Mouse (Mus musculus): ENCODE data around the gene Olfr613. TPM values are rescaled to one million over a fixed set of nuclear protein-coding genes. Genes with fewer than 3 reads are reported as not detected.

Olfr613 gene
- polyA plus RNA-seq, 1 experiment from 2014 or later = not detected

Small RNAs within 50 kb of the gene (microRNA-seq; reads per million reads assigned to microRNA genes)
- not detected for gene Gm26506

Other genes starting within 250 kb of the Olfr613 start
- not detected in 2 replicates for gene Olfr596, start 242.4 kb upstream of the Olfr613 start, polyA plus RNA-seq (2014; fragmentation: Nextera tagmentation; extraction: Ambion mirVana)
- not detected in 2 replicates for gene Olfr597, start 231.8 kb upstream of the Olfr613 start, polyA plus RNA-seq (2014; fragmentation: Nextera tagmentation; extraction: Ambion mirVana)
- gene Olfr598, start 224.5 kb upstream of the Olfr613 start, polyA plus RNA-seq (2014; fragmentation: Nextera tagmentation; extraction: Ambion mirVana) = not detected in 2 replicates
- not detected in 2 replicates for gene Olfr599, start 212.2 kb upstream of the Olfr613 start, polyA plus RNA-seq (2014; fragmentation: Nextera tagmentation; extraction: Ambion mirVana)
- not detected in 2 replicates for gene Olfr600, start 198.4 kb upstream of the Olfr613 start, polyA plus RNA-seq (2014; fragmentation: Nextera tagmentation; extraction: Ambion mirVana)
- not detected in 2 replicates for gene Olfr601, start 185.4 kb upstream of the Olfr613 start, polyA plus RNA-seq (2014; fragmentation: Nextera tagmentation; extraction: Ambion mirVana)
- gene Olfr603, start 161.9 kb upstream of the Olfr613 start, polyA plus RNA-seq (2014; fragmentation: Nextera tagmentation; extraction: Ambion mirVana) = not detected in 2 replicates
- gene Usp17lc, start 133.0 kb upstream of the Olfr613 start, polyA plus RNA-seq (2014; fragmentation: Nextera tagmentation; extraction: Ambion mirVana) = not detected in 2 replicates
- not detected in 2 replicates for gene Olfr605, start 102.6 kb upstream of the Olfr613 start, polyA plus RNA-seq (2014; fragmentation: Nextera tagmentation; extraction: Ambion mirVana)
- not detected in 2 replicates for gene Olfr606, start 99.0 kb upstream of the Olfr613 start, polyA plus RNA-seq (2014; fragmentation: Nextera tagmentation; extraction: Ambion mirVana)
- not detected in 2 replicates for gene Olfr607, start 83.9 kb upstream of the Olfr613 start, polyA plus RNA-seq (2014; fragmentation: Nextera tagmentation; extraction: Ambion mirVana)
- gene Olfr608, start 78.2 kb upstream of the Olfr613 start, polyA plus RNA-seq (2014; fragmentation: Nextera tagmentation; extraction: Ambion mirVana) = not detected in 2 replicates
- gene Olfr609, start 50.0 kb upstream of the Olfr613 start, polyA plus RNA-seq (2014; fragmentation: Nextera tagmentation; extraction: Ambion mirVana) = not detected in 2 replicates
- not detected in 2 replicates for gene Olfr610, start 36.0 kb upstream of the Olfr613 start, polyA plus RNA-seq (2014; fragmentation: Nextera tagmentation; extraction: Ambion mirVana)
- gene Olfr611, start 27.2 kb upstream of the Olfr613 start, polyA plus RNA-seq (2014; fragmentation: Nextera tagmentation; extraction: Ambion mirVana) = not detected in 2 replicates
- not detected in 2 replicates for gene Olfr612, start 5.4 kb upstream of the Olfr613 start, polyA plus RNA-seq (2014; fragmentation: Nextera tagmentation; extraction: Ambion mirVana)
- not detected in 2 replicates for gene Olfr615, start 8.0 kb downstream of the Olfr613 start, polyA plus RNA-seq (2014; fragmentation: Nextera tagmentation; extraction: Ambion mirVana)
- not detected in 2 replicates for gene Olfr616, start 21.1 kb downstream of the Olfr613 start, polyA plus RNA-seq (2014; fragmentation: Nextera tagmentation; extraction: Ambion mirVana)
- gene Olfr617, start 25.0 kb downstream of the Olfr613 start, polyA plus RNA-seq (2014; fragmentation: Nextera tagmentation; extraction: Ambion mirVana) = not detected in 2 replicates
- gene Olfr618, start 42.0 kb downstream of the Olfr613 start, polyA plus RNA-seq (2014; fragmentation: Nextera tagmentation; extraction: Ambion mirVana) = not detected in 2 replicates
- gene Olfr619, start 52.5 kb downstream of the Olfr613 start, polyA plus RNA-seq (2014; fragmentation: Nextera tagmentation; extraction: Ambion mirVana) = not detected in 2 replicates
- not detected in 2 replicates for gene Olfr620, start 64.5 kb downstream of the Olfr613 start, polyA plus RNA-seq (2014; fragmentation: Nextera tagmentation; extraction: Ambion mirVana)
- gene Olfr622, start 94.6 kb downstream of the Olfr613 start, polyA plus RNA-seq (2014; fragmentation: Nextera tagmentation; extraction: Ambion mirVana) = not detected in 2 replicates
- gene Olfr623, start 115.6 kb downstream of the Olfr613 start, polyA plus RNA-seq (2014; fragmentation: Nextera tagmentation; extraction: Ambion mirVana) = not detected in 2 replicates
- 0.03 TPM in 1 of 2 replicates, not detected in the other for gene Olfr624, start 123.1 kb downstream of the Olfr613 start, polyA plus RNA-seq (2014; fragmentation: Nextera tagmentation; extraction: Ambion mirVana)
- not detected in 2 replicates for gene Olfr625-ps1, start 134.6 kb downstream of the Olfr613 start, polyA plus RNA-seq (2014; fragmentation: Nextera tagmentation; extraction: Ambion mirVana)
- not detected in 2 replicates for gene Olfr243, start 166.6 kb downstream of the Olfr613 start, polyA plus RNA-seq (2014; fragmentation: Nextera tagmentation; extraction: Ambion mirVana)
- not detected in 2 replicates for gene Olfr628, start 182.3 kb downstream of the Olfr613 start, polyA plus RNA-seq (2014; fragmentation: Nextera tagmentation; extraction: Ambion mirVana)
- gene Olfr629, start 196.9 kb downstream of the Olfr613 start, polyA plus RNA-seq (2014; fragmentation: Nextera tagmentation; extraction: Ambion mirVana) = not detected in 2 replicates
- gene Olfr630, start 209.3 kb downstream of the Olfr613 start, polyA plus RNA-seq (2014; fragmentation: Nextera tagmentation; extraction: Ambion mirVana) = not detected in 2 replicates
- gene Olfr69, start 223.5 kb downstream of the Olfr613 start, polyA plus RNA-seq (2014; fragmentation: Nextera tagmentation; extraction: Ambion mirVana) = not detected in 2 replicates
- gene Olfr68, start 231.6 kb downstream of the Olfr613 start, polyA plus RNA-seq (2014; fragmentation: Nextera tagmentation; extraction: Ambion mirVana) = not detected in 2 replicates
- gene Olfr67, start 243.7 kb downstream of the Olfr613 start, polyA plus RNA-seq (2014; fragmentation: Nextera tagmentation; extraction: Ambion mirVana) = not detected in 2 replicates